Mouse (Mus musculus): ENCODE data around the gene Arhgap15.
A peak's percentile ranks its signal among the peaks of the same experiment; 100 is the strongest.

Arhgap15 gene

GRCm38 (mm10) chr2:44184476-44184875 lies 435.9 kb downstream of the Arhgap15 start:
- DNase-seq (ENCODE audit: low spot score), result no peak

- DNase-seq (ENCODE audit: low spot score), result no peak
These were observed 442.1 kb downstream of the Arhgap15 start for GRCm38 (mm10) chr2:44190749-44191148.

- DNase-seq (ENCODE audit: low spot score), result peak; percentile 8
These were observed 443.4 kb downstream of the Arhgap15 start for GRCm38 (mm10) chr2:44192058-44192457.

GRCm38 (mm10) chr2:44215506-44215905 lies 466.9 kb downstream of the Arhgap15 start:
- no peak for DNase-seq (ENCODE audit: low spot score)

- DNase-seq (ENCODE audit: low spot score), result no peak
These were observed 469.2 kb downstream of the Arhgap15 start for GRCm38 (mm10) chr2:44217811-44218210.

GRCm38 (mm10) chr2:44218317-44218716 lies 469.7 kb downstream of the Arhgap15 start:
- DNase-seq (ENCODE audit: low spot score), result no peak

GRCm38 (mm10) chr2:44221686-44222085 lies 473.1 kb downstream of the Arhgap15 start:
- peak; percentile 7 for DNase-seq (ENCODE audit: low spot score)

- DNase-seq (ENCODE audit: low spot score), result peak; percentile 9
These were observed 473.6 kb downstream of the Arhgap15 start for GRCm38 (mm10) chr2:44222176-44222753.

- DNase-seq (ENCODE audit: low spot score), result no peak
These were observed 486.2 kb downstream of the Arhgap15 start for GRCm38 (mm10) chr2:44234856-44235255.

- no peak for DNase-seq (ENCODE audit: low spot score)
These were observed 493.2 kb downstream of the Arhgap15 start for GRCm38 (mm10) chr2:44241657-44242454.

GRCm38 (mm10) chr2:44242628-44243255 lies 494.1 kb downstream of the Arhgap15 start:
- DNase-seq (ENCODE audit: low spot score), result no peak

GRCm38 (mm10) chr2:44255343-44255742 lies 506.7 kb downstream of the Arhgap15 start:
- DNase-seq (ENCODE audit: low spot score), result no peak

- no peak for DNase-seq (ENCODE audit: low spot score)
These were observed 509.3 kb downstream of the Arhgap15 start for GRCm38 (mm10) chr2:44257946-44258345.

GRCm38 (mm10) chr2:44271455-44272346 lies 523.1 kb downstream of the Arhgap15 start:
- DNase-seq (ENCODE audit: low spot score), result no peak

GRCm38 (mm10) chr2:44272606-44273005 lies 524.0 kb downstream of the Arhgap15 start:
- no peak for DNase-seq (ENCODE audit: low spot score)

- no peak for DNase-seq (ENCODE audit: low spot score)
These were observed 525.8 kb downstream of the Arhgap15 start for GRCm38 (mm10) chr2:44274425-44274824.

- DNase-seq (ENCODE audit: low spot score), result peak; percentile 4
These were observed 537.6 kb downstream of the Arhgap15 start for GRCm38 (mm10) chr2:44286181-44286719.

GRCm38 (mm10) chr2:44299156-44299555 lies 550.5 kb downstream of the Arhgap15 start:
- DNase-seq (ENCODE audit: low spot score), result no peak

- no peak for DNase-seq (ENCODE audit: low spot score)
These were observed 551.3 kb downstream of the Arhgap15 start for GRCm38 (mm10) chr2:44299909-44300308.

GRCm38 (mm10) chr2:44300466-44300865 lies 551.8 kb downstream of the Arhgap15 start:
- DNase-seq (ENCODE audit: low spot score), result no peak

- DNase-seq (ENCODE audit: low spot score), result no peak
These were observed 555.8 kb downstream of the Arhgap15 start for GRCm38 (mm10) chr2:44304261-44304970.
